Mouse (Mus musculus): ENCODE measurements around the gene 2010300C02Rik.

- TF ChIP-seq CTCF (IDR thresholded peaks at IDR 0.05; ENCODE audit: low read depth) (no peak), EP300 (optimal IDR thresholded peaks at IDR 0.05) (no peak)
These were observed 52.5 kb downstream of the 2010300C02Rik start for GRCm38 (mm10) chr1:37667386-37667785.

Measured in stomach, postnatal 0 days (tissue).